Mouse (Mus musculus): Measurements from ENCODE around the gene Il5ra. TPM values are rescaled to one million over a fixed set of nuclear protein-coding genes. Genes with fewer than 3 reads are reported as not detected.

Il5ra gene
- total and polyA plus RNA-seq, 3 experiments = 0.10 TPM; not detected in 2

DNA sequence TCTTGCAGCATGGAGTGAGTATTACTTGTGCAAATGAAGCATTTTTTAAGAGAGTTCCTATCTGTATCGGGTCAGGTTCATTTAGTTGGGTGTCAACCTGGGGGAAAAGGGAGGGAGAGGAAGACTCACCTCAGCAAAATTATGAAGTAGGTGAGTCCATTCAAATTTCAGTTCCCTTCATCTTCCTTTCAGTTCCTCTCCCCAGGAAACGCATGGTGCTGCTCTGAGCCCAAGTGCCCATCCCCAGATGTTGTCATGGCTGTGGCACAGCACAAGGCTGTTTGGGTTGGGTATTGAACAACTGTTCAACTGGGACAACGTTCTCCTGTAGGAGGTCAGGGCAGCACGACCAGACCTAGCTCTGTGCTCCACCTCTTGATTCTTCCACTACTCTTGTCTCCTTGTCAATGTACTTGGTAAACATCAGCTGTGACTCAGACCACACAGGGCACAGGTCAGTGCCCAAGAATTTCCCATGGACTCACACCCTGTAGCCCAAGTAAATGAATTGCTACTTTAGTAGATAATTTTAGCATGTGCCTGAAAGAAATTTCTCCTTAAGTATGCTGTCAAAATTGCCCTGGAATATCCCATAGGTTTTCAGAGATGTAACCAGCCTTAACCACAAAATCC, 19.0 kb downstream of the Il5ra start:
- peaks cover 0 to 26% of the 10 kb centered on the region in 2 experiments; a peak in 2 of 4 replicates for H3K36me3 ChIP-seq (ENCODE audit: control insufficient read depth in 1 of 2, insufficient read depth in 2 of 2, low read length in 2 of 2)
- no peak for DNase-seq (ENCODE audit: low read depth, low spot score)
- no peak overlapping the region for H3K27ac ChIP-seq (ENCODE audit: control insufficient read depth, low read depth, low read length)
- TF ChIP-seq ZNF384 (IDR thresholded peaks at IDR 0.05; ENCODE audit: low read depth, low read length) (no peak), ZMIZ1 (IDR thresholded peaks at IDR 0.05; ENCODE audit: low read depth, low read length) (no peak)
- H3K9me3 ChIP-seq (replicated peaks; ENCODE audit: insufficient read depth, low read length) = no peaks in the 10 kb centered on the region
- no peak overlapping the region for H3K4me3 ChIP-seq (ENCODE audit: control insufficient read depth in 1 of 2, insufficient read depth in 1 of 2, low read depth in 2 of 2, low read length in 2 of 2)
- no peak overlapping the region for H3K9ac ChIP-seq (ENCODE audit: control insufficient read depth, low read depth, low read length, poor library complexity, severe bottlenecking)
- peaks cover 4 to 20% of the 10 kb centered on the region in 2 experiments for H3K4me1 ChIP-seq (ENCODE audit: control insufficient read depth in 1 of 2, insufficient read depth in 2 of 2, low read length in 2 of 2)
- H3K27me3 ChIP-seq (ENCODE audit: control insufficient read depth in 1 of 2, insufficient read depth in 2 of 2, low read length in 2 of 2) = no peaks in the 10 kb centered on the region
- no peaks in the 10 kb centered on the region for H3K79me2 ChIP-seq (ENCODE audit: control insufficient read depth, insufficient read depth, low read length, poor library complexity)

DNA sequence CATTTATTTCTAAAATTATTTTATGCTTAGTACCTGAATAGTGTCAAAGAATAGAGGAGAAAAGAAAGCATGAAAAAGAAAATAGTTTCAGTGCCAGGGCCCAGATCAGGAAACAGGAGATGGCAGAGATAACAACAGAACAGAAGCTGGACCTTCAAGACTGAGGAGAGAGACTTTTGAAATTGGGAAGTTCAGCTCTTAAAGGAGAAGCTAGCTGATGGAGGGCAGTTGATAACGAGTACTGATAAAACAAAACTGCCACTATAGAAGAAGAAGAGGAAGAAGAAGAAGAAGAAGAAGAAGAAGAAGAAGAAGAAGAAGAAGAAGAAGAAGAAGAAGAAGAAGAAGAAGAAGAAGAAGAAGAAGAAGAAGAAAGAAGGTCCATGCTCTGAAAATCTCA, 21.1 kb downstream of the Il5ra start:
- Histone ChIP-seq H3K27ac (ENCODE audit: control insufficient read depth, low read depth, low read length) (no peak overlapping the region), H3K4me1 (ENCODE audit: control insufficient read depth in 1 of 2, insufficient read depth in 2 of 2, low read length in 2 of 2) (peaks cover 4 to 20% of the 10 kb centered on the region in 2 experiments), H3K27me3 (ENCODE audit: control insufficient read depth in 1 of 2, insufficient read depth in 2 of 2, low read length in 2 of 2) (peaks cover 2% of the 10 kb centered on the region in 2 experiments; a peak in 1 of 4 replicates), H3K79me2 (ENCODE audit: control insufficient read depth, insufficient read depth, low read length, poor library complexity) (no peaks in the 10 kb centered on the region), H3K9me3 (replicated peaks; ENCODE audit: insufficient read depth, low read length) (no peaks in the 10 kb centered on the region), H3K4me3 (ENCODE audit: control insufficient read depth in 1 of 2, insufficient read depth in 1 of 2, low read depth in 2 of 2, low read length in 2 of 2) (no peak overlapping the region), H3K36me3 (ENCODE audit: control insufficient read depth in 1 of 2, insufficient read depth in 2 of 2, low read length in 2 of 2) (peaks cover 0 to 26% of the 10 kb centered on the region in 2 experiments; a peak in 2 of 4 replicates), H3K9ac (ENCODE audit: control insufficient read depth, low read depth, low read length, poor library complexity, severe bottlenecking) (no peak overlapping the region)
- peak; percentile 36 for DNase-seq (ENCODE audit: low read depth, low spot score)
- TF ChIP-seq ZNF384 (IDR thresholded peaks at IDR 0.05; ENCODE audit: low read depth, low read length) (no peak), ETS1 (IDR thresholded peaks at IDR 0.05; ENCODE audit: low read depth, low read length) (no peak), CTCF (IDR thresholded peaks at IDR 0.05 in 2 of 3, conservative IDR thresholded peaks at IDR 0.05 in 1 of 3; ENCODE audit: control insufficient read depth in 1 of 3, insufficient read depth in 1 of 3, low read depth in 2 of 3, low read length in 3 of 3, poor library complexity in 1 of 3, severe bottlenecking in 1 of 3) (no peak), JUND (IDR thresholded peaks at IDR 0.05; ENCODE audit: low read depth, low read length) (no peak), EP300 (IDR thresholded peaks at IDR 0.05; ENCODE audit: low read depth in 1 of 2, low read length in 2 of 2) (peak; percentile 67 to 68), ZKSCAN1 (IDR thresholded peaks at IDR 0.05; ENCODE audit: low read depth, low read length) (no peak), RCOR1 (IDR thresholded peaks at IDR 0.05; ENCODE audit: low read depth, low read length) (peak; percentile 34; the same call in 1 of the 2 replicates), USF1 (IDR thresholded peaks at IDR 0.05; ENCODE audit: low read depth, low read length) (no peak), POLR2A (IDR thresholded peaks at IDR 0.05; ENCODE audit: control insufficient read depth in 1 of 2, insufficient read depth in 1 of 2, low read depth in 1 of 2, low read length in 2 of 2, poor library complexity in 1 of 2) (no peak), MAZ (IDR thresholded peaks at IDR 0.05; ENCODE audit: low read depth, low read length) (no peak), GATA1 (IDR thresholded peaks at IDR 0.05; ENCODE audit: low read depth, low read length) (peak; percentile 90)

DNA sequence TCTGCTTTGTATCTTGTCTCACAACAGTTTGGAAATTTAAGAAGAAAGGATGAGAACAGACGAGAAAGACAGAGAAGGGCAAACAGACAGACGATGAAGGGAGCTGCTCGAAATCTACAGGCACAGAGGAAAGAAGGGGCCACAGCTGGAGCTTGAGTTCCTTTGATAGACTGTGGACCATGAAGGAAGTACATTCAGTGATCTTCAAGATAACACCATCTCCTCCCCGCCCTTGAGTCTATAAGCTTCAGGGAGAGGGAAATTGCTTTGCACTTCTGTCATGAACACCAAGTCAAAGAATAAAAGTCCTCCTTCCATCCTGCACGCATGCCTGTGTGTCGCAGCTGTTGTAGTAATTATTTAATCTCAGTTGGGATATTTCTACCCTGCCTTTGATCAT, 22.8 kb downstream of the Il5ra start:
- TF ChIP-seq USF1 (IDR thresholded peaks at IDR 0.05; ENCODE audit: low read depth, low read length) (no peak), E2F4 (IDR thresholded peaks at IDR 0.05; ENCODE audit: borderline replicate concordance, low read depth, low read length) (no peak), GATA1 (IDR thresholded peaks at IDR 0.05; ENCODE audit: low read depth, low read length) (peak; percentile 62), ZMIZ1 (IDR thresholded peaks at IDR 0.05; ENCODE audit: low read depth, low read length) (no peak)
- H3K36me3 ChIP-seq (ENCODE audit: control insufficient read depth in 1 of 2, insufficient read depth in 2 of 2, low read length in 2 of 2) = peaks cover 0 to 26% of the 10 kb centered on the region in 2 experiments; a peak in 2 of 4 replicates
- H3K27ac ChIP-seq (ENCODE audit: control insufficient read depth, low read depth, low read length) = no peak overlapping the region
- peaks cover 2% of the 10 kb centered on the region in 2 experiments; a peak in 1 of 4 replicates for H3K27me3 ChIP-seq (ENCODE audit: control insufficient read depth in 1 of 2, insufficient read depth in 2 of 2, low read length in 2 of 2)
- H3K79me2 ChIP-seq (ENCODE audit: control insufficient read depth, insufficient read depth, low read length, poor library complexity) = no peaks in the 10 kb centered on the region
- peaks cover 4 to 20% of the 10 kb centered on the region in 2 experiments for H3K4me1 ChIP-seq (ENCODE audit: control insufficient read depth in 1 of 2, insufficient read depth in 2 of 2, low read length in 2 of 2)
- DNase-seq (ENCODE audit: low read depth, low spot score) = peak; percentile 45
- H3K4me3 ChIP-seq (ENCODE audit: control insufficient read depth in 1 of 2, insufficient read depth in 1 of 2, low read depth in 2 of 2, low read length in 2 of 2) = peak overlapping the region; percentile 22 to 42; a peak in 3 of 4 replicates
- no peaks in the 10 kb centered on the region for H3K9me3 ChIP-seq (replicated peaks; ENCODE audit: insufficient read depth, low read length)
- H3K9ac ChIP-seq (ENCODE audit: control insufficient read depth, low read depth, low read length, poor library complexity, severe bottlenecking) = no peak overlapping the region
